Mouse (Mus musculus) brown adipose tissue, adult 24 weeks (tissue): Measurements from ENCODE around the gene Slc28a2. TPM values are rescaled to one million over a fixed set of nuclear protein-coding genes. Genes with fewer than 3 reads are reported as not detected.
A peak's percentile ranks its signal among the peaks of the same experiment; 100 is the strongest.
"Not testable (repeated sequence)": the region's sequence is repeated elsewhere in the genome, so short reads cannot be mapped to it uniquely, and the experiment has no call there.

Source experiments
- H3K27ac ChIP-seq: fragments of 200-500 bp; replicated peaks from 2 replicates; pipeline ENCODE4 v1.5.1; 2012; ENCODE audit warnings: low read depth, mild to moderate bottlenecking, low read length
- H3K4me1 ChIP-seq: fragments of 200-500 bp; 2 replicates; pipeline ENCODE4 v1.6.1; 2012; ENCODE audit warnings: low read length, mixed read lengths; ENCODE audit not compliant: control insufficient read depth, insufficient read depth, insufficient read length
- H3K4me3 ChIP-seq: fragments of 200-500 bp; 2 replicates; pipeline ENCODE4 v1.5.1; 2012; ENCODE audit warnings: low read depth, mild to moderate bottlenecking, low read length, moderate library complexity; ENCODE audit not compliant: insufficient read depth
- polyA plus RNA-seq: library from polyadenylated mRNA; stranded (reverse); fragments of >200 nt; gene quantifications from 2 replicates; pipeline ENCODE4 v1.2.4, GENCODE M21; 2012; ENCODE audit not compliant: missing spikeins, insufficient read depth, insufficient read length

Slc28a2 gene
- polyA plus RNA-seq, 1 experiment = 6.6 TPM

DNA sequence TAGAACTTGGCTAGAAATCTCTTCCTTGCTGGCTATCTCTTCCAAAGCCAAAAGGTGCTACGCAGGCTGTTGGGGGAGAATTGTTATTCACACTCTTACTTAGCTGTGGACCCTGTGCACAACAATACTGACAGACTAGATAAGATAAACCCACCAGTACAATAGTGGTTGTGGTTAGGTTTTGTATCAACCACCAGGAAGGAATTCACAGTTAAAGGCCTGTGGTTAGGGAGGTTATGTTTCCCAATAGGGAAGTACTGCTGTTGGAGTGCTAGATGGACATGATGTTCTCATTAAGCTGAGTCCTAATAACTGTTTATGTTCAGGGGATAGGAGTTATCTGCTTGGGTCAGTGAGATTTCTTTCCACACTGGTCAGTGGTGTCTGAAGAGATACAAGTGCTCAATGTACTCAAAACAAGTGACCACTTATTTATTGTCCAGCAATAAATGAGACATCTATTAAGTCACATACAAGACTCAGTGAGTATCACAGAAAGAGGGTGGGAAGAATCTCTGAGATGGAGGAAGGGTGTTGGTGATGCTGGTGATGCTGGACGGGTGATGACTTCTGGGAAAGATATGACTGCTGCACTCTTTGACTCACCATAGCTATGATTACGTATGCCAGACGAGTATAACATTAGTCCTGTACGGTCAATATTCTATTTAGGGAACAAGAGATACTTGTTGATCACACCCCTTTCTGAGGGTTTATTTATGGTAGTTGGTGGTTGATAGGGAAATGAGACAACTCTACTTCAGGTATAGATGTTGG lies 12.6 kb downstream of the Slc28a2 start:
- H3K27ac ChIP-seq, H3K4me3 ChIP-seq, H3K4me1 ChIP-seq: not testable (repeated sequence)

DNA sequence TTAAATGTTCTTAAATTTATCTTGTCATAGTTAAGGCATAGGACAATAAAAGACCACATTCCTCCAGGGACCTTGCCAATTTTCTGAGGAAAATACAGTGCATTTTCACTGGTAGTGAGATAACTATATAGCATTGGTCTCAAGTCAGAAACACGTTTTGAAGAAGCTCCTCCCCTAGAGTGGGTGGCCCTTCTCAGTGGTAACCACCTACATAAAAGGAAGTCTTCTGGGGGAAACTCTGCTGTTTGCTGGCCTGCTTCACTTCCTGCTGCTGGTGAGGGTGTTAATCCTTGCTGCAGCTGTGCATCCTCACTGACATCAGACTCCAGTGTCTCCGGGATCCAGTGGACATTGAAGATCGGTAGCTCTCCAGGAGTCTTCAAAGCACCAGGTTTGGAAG lies 14.2 kb downstream of the Slc28a2 start:
- H3K27ac ChIP-seq, H3K4me3 ChIP-seq, H3K4me1 ChIP-seq: not testable (repeated sequence)

DNA sequence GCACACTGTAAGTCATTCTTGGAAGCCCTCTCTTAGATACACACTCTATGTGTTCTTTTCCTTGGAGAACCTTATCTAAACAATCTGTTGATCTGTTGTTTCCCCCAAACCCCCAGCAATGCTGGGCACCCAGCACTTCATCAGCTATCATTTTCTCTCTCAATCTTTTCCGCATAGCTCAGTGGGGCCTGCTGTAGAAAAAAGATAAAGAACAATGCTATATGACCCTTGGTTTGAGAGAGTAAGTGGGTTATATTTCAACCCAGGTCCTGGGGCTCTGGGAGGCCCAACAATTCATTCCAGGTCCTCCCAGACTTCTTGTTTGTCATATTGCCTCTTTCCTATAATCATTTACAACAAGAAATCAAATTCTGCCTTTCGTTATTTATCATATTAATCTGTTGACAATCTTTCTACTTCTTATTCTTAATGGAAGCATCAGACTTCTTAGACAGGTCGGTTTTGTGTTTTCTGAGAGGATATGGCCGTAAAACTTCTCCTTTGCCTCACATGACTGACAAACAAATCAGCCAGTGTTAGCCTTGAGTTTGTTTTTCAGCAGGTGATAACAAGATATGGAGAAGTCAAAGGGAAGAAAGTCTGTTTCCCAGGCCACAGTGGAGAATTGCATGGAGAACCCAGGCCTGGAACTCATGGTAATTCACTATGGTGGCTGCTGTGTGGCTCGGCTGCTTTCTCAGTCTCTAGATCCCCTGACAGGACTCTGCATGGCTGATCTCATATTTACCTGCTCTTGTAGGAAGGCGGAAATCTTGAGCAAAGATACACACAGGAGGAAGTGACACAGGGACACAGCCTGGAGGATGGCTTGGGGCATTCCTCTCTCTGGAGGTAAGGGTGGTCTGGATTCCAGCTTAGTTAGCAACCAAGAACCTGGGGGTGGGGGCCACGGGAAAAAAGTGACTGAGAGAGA lies 15.0 kb downstream of the Slc28a2 start:
- Histone ChIP-seq H3K4me1 (peaks cover 4% of the 10 kb centered on the region; the same call in 1 of the 2 replicates), H3K27ac (peak overlapping the region; percentile 58), H3K4me3 (peak overlapping the region; percentile 44)

GRCm38 (mm10) chr2:122450351-122450750 lies 24.1 kb downstream of the Slc28a2 start:
- Histone ChIP-seq H3K4me1 (peaks cover 7% of the 10 kb centered on the region; the same call in 1 of the 2 replicates), H3K4me3 (no peak overlapping the region), H3K27ac (peak overlapping the region; percentile 40; the same call in 1 of the 2 replicates)

GRCm38 (mm10) chr2:122452426-122452825 lies 26.1 kb downstream of the Slc28a2 start:
- H3K27ac ChIP-seq = peak overlapping the region; percentile 70

GRCm38 (mm10) chr2:122466901-122467300 lies 40.6 kb downstream of the Slc28a2 start:
- H3K27ac ChIP-seq = 0 out of 2 replicates have a peak overlapping the region, but pooled peaks have one; percentile 19
- H3K4me3 ChIP-seq = peak overlapping the region; percentile 62
- 0 out of 2 replicates have a peak, but pooled peaks cover 3% of the 10 kb centered on the region for H3K4me1 ChIP-seq

More at GRCm38 (mm10) chr2:122452426-122452825, 26.1 kb downstream of the Slc28a2 start:
- Histone ChIP-seq H3K4me3 (no peak overlapping the region), H3K4me1 (peaks cover 7% of the 10 kb centered on the region; the same call in 1 of the 2 replicates)

DNA sequence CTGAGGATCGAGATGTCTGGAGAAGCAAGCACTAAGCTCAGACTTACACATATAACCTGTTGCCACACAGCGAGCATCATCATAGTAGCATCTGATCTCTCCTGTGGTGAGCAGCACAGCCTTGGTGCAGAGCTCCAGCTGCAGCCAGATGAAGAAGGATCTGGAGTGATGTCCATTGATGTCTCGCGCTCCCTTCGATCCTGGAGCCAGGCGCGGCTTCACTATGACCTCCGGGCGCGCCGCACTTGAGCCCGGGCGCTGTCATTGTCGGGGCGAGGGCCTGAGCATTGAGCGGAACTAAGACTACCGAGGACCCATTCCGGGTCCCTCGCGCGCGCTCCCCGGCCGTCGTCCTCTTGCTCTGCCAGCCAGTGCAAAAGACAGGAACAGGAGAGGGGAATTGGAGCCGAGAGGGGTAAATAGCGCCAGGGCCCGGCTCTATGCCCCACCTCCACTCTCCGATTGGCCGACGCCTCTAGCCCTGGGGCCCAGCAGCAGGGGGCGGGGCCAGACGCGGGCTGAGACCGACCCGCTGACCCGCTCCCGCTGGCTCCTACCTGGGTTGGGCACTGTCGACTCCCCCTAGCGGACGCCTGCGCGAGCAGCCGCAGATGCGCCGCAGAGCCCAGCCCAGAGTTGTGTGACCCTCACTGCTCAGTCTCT lies 41.2 kb downstream of the Slc28a2 start:
- H3K4me1 ChIP-seq = 0 out of 2 replicates have a peak, but pooled peaks cover 3% of the 10 kb centered on the region
- peak overlapping the region; percentile 62 for H3K4me3 ChIP-seq
- peak overlapping the region; percentile 19; the same call in 1 of the 2 replicates for H3K27ac ChIP-seq

DNA sequence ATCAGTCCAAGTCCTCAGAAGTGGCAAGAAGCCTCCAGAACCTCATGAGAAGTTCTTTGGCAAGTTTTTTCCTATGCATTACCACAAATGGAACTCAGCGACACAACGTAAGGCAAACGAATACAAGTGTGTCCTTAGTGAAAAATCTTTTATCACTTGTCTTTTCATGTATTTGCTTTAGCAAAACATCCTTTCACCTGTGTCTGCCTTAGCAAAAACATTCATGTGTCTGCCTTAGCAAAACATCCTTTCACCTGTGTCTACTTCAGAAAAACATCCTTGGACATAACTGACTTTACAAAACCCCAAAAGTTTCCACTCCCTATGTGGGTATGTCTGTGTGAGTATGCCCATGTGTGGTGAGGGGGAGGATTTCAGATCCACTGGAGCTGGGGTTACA lies 42.9 kb downstream of the Slc28a2 start:
- H3K4me3 ChIP-seq = no peak overlapping the region
- H3K27ac ChIP-seq = no peak overlapping the region
- 0 out of 2 replicates have a peak, but pooled peaks cover 3% of the 10 kb centered on the region for H3K4me1 ChIP-seq

DNA sequence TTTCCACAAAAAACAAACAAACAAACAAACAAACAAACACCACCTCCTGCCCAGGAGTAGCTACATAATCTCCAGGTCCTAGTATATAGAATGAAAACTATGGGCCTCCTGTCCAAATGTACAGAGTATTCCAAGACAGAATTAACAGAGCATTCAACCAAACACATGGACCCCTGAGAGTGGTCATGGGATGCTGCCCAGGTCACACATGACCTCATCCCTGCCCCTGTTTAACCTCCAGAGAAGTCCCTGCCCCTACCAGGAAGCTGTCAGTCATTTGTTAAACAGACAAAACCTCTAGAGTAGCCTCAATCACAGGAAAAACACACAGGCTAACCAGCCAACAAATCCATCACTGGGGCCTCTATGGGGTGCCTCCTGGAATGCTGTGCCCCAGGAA lies 50.3 kb downstream of the Slc28a2 start:
- no peaks in the 10 kb centered on the region for H3K4me1 ChIP-seq
- no peak overlapping the region for H3K4me3 ChIP-seq
- H3K27ac ChIP-seq = no peak overlapping the region

- H3K4me3 ChIP-seq, H3K27ac ChIP-seq, H3K4me1 ChIP-seq: not testable (repeated sequence)
These were observed 57.5 kb downstream of the Slc28a2 start for GRCm38 (mm10) chr2:122483787-122484186.

- H3K4me1 ChIP-seq = no peaks in the 10 kb centered on the region
- no peak within 1 kb of the TSS for H3K27ac ChIP-seq
These were observed 58.4 kb downstream of the Slc28a2 start, which contains the start of gene Gm14085 for GRCm38 (mm10) chr2:122484641-122485040. Gm14085 (plus strand) TSS chr2:122484941.

GRCm38 (mm10) chr2:122485654-122486053 lies 59.4 kb downstream of the Slc28a2 start:
- H3K4me3 ChIP-seq, H3K4me1 ChIP-seq, H3K27ac ChIP-seq: not testable (repeated sequence)

More at GRCm38 (mm10) chr2:122484641-122485040, 58.4 kb downstream of the Slc28a2 start, which contains the start of gene Gm14085:
- H3K4me3 ChIP-seq = no peak within 1 kb of the TSS

GRCm38 (mm10) chr2:122486122-122486521 lies 59.8 kb downstream of the Slc28a2 start:
- not testable (repeated sequence) for H3K4me3 ChIP-seq, H3K4me1 ChIP-seq, H3K27ac ChIP-seq

DNA sequence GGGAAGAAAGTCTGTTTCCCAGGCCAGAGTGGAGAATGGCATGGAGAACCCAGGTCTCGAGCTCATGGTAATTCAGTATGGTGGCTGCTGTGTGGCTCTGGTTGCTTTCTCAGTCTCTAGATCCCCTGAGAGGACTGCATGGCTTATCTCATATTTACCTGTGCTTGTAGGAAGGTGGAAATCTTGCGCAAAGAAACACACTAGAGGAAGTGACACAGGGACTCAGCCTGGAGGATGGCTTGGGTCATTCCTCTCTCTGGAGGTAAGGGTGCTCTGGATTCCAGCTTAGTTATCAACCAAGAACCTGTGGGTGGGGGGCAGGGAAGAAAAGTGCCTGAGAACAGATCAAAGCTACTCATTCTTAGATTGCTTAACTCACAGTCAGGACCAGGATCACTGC lies 60.4 kb downstream of the Slc28a2 start:
- Histone ChIP-seq H3K4me3 (no peak overlapping the region), H3K4me1 (no peaks in the 10 kb centered on the region), H3K27ac (no peak overlapping the region)
